Mouse (Mus musculus): ENCODE data around the gene Tmem219. TPM values are rescaled to one million over a fixed set of nuclear protein-coding genes. Genes with fewer than 3 reads are reported as not detected.

Gene Tmem219
- polyA plus RNA-seq (2011; ENCODE audit: insufficient read depth, insufficient read length, low replicate concordance, missing spikeins), result 39.9 and 76.2 TPM in 2 replicates

GRCm38 (mm10) chr7:126922624-126923060 lies at the start of gene Tmem219:
TSS of gene Tmem219 (minus strand) at chr7:126922917.
- H3K4me3 ChIP-seq (replicated peaks; ENCODE audit: control insufficient read depth, low read depth, low read length), result no peak within 1 kb of the TSS
- 71% methylated on average over 5 of the region's 5 CpGs for WGBS
- H3K27ac ChIP-seq (ENCODE audit: control insufficient read depth, insufficient read depth, low read depth, low read length, poor library complexity), result no peak within 1 kb of the TSS
- H3K4me1 ChIP-seq (ENCODE audit: control insufficient read depth, insufficient read depth, low read length), result peaks cover 1% of the 10 kb centered on the region; the same call in 1 of the 2 replicates
- TF ChIP-seq CTCF (IDR thresholded peaks at IDR 0.05; ENCODE audit: control insufficient read depth, insufficient read depth, low read length), result no peak
- no peak for TF ChIP-seq POLR2A (IDR thresholded peaks at IDR 0.05; ENCODE audit: borderline replicate concordance, control insufficient read depth, low read depth, low read length)

GRCm38 (mm10) chr7:126967361-126967760 lies 44.6 kb upstream of the Tmem219 start:
- H3K4me3 ChIP-seq (replicated peaks; ENCODE audit: control insufficient read depth, low read depth, low read length), result no peak overlapping the region
- 78% methylated on average over 6 of the region's 6 CpGs for WGBS
- TF ChIP-seq POLR2A (IDR thresholded peaks at IDR 0.05; ENCODE audit: borderline replicate concordance, control insufficient read depth, low read depth, low read length) (no peak), CTCF (IDR thresholded peaks at IDR 0.05; ENCODE audit: control insufficient read depth, insufficient read depth, low read length) (no peak)
- no peak overlapping the region for H3K27ac ChIP-seq (ENCODE audit: control insufficient read depth, insufficient read depth, low read depth, low read length, poor library complexity)
- H3K4me1 ChIP-seq (ENCODE audit: control insufficient read depth, insufficient read depth, low read length), result no peaks in the 10 kb centered on the region; the same call in 1 of the 2 replicates

- Histone ChIP-seq H3K4me1 (ENCODE audit: control insufficient read depth, insufficient read depth, low read length) (no peaks in the 10 kb centered on the region; the same call in 1 of the 2 replicates), H3K27ac (ENCODE audit: control insufficient read depth, insufficient read depth, low read depth, low read length, poor library complexity) (no peak overlapping the region), H3K4me3 (replicated peaks; ENCODE audit: control insufficient read depth, low read depth, low read length) (no peak overlapping the region)
- WGBS, result 27% methylated on average over 3 of the region's 3 CpGs
- TF ChIP-seq POLR2A (IDR thresholded peaks at IDR 0.05; ENCODE audit: borderline replicate concordance, control insufficient read depth, low read depth, low read length) (no peak), CTCF (IDR thresholded peaks at IDR 0.05; ENCODE audit: control insufficient read depth, insufficient read depth, low read length) (no peak)
Observed at GRCm38 (mm10) chr7:126965568-126965967, 42.9 kb upstream of the Tmem219 start.

- H3K4me1 ChIP-seq (ENCODE audit: control insufficient read depth, insufficient read depth, low read length), result peaks cover 2% of the 10 kb centered on the region
- H3K27ac ChIP-seq (ENCODE audit: control insufficient read depth, insufficient read depth, low read depth, low read length, poor library complexity), result no peak overlapping the region
- TF ChIP-seq CTCF (IDR thresholded peaks at IDR 0.05; ENCODE audit: control insufficient read depth, insufficient read depth, low read length) (peak; percentile 43), POLR2A (IDR thresholded peaks at IDR 0.05; ENCODE audit: borderline replicate concordance, control insufficient read depth, low read depth, low read length) (no peak)
- H3K4me3 ChIP-seq (replicated peaks; ENCODE audit: control insufficient read depth, low read depth, low read length), result no peak overlapping the region
- 32% methylated on average over 19 of the region's 19 CpGs for WGBS
Observed at GRCm38 (mm10) chr7:126963548-126964286, 41.0 kb upstream of the Tmem219 start.

- WGBS, result 82% methylated on average over 4 of the region's 4 CpGs
- Histone ChIP-seq H3K4me3 (replicated peaks; ENCODE audit: control insufficient read depth, low read depth, low read length) (no peak overlapping the region), H3K4me1 (ENCODE audit: control insufficient read depth, insufficient read depth, low read length) (peaks cover 2% of the 10 kb centered on the region), H3K27ac (ENCODE audit: control insufficient read depth, insufficient read depth, low read depth, low read length, poor library complexity) (no peak overlapping the region)
- TF ChIP-seq POLR2A (IDR thresholded peaks at IDR 0.05; ENCODE audit: borderline replicate concordance, control insufficient read depth, low read depth, low read length) (no peak), CTCF (IDR thresholded peaks at IDR 0.05; ENCODE audit: control insufficient read depth, insufficient read depth, low read length) (no peak)
Observed at GRCm38 (mm10) chr7:126961965-126962364, 39.2 kb upstream of the Tmem219 start.

- H3K27ac ChIP-seq (ENCODE audit: control insufficient read depth, insufficient read depth, low read depth, low read length, poor library complexity), result no peak overlapping the region
- no peak overlapping the region for H3K4me3 ChIP-seq (replicated peaks; ENCODE audit: control insufficient read depth, low read depth, low read length)
- no peak for TF ChIP-seq POLR2A (IDR thresholded peaks at IDR 0.05; ENCODE audit: borderline replicate concordance, control insufficient read depth, low read depth, low read length)
- no peak for TF ChIP-seq CTCF (IDR thresholded peaks at IDR 0.05; ENCODE audit: control insufficient read depth, insufficient read depth, low read length)
- WGBS, result 89% methylated on average over 5 of the region's 5 CpGs
- H3K4me1 ChIP-seq (ENCODE audit: control insufficient read depth, insufficient read depth, low read length), result peaks cover 2% of the 10 kb centered on the region
Observed at GRCm38 (mm10) chr7:126961095-126961494, 38.4 kb upstream of the Tmem219 start.

- TF ChIP-seq CTCF (IDR thresholded peaks at IDR 0.05; ENCODE audit: control insufficient read depth, insufficient read depth, low read length) (no peak), POLR2A (IDR thresholded peaks at IDR 0.05; ENCODE audit: borderline replicate concordance, control insufficient read depth, low read depth, low read length) (no peak)
- 46% methylated on average over 9 of the region's 9 CpGs for WGBS
- H3K4me3 ChIP-seq (replicated peaks; ENCODE audit: control insufficient read depth, low read depth, low read length), result no peak overlapping the region
- H3K27ac ChIP-seq (ENCODE audit: control insufficient read depth, insufficient read depth, low read depth, low read length, poor library complexity), result no peak overlapping the region
- peaks cover 2% of the 10 kb centered on the region for H3K4me1 ChIP-seq (ENCODE audit: control insufficient read depth, insufficient read depth, low read length)
Observed at GRCm38 (mm10) chr7:126959780-126960179, 37.1 kb upstream of the Tmem219 start.

GRCm38 (mm10) chr7:126955125-126955524 lies 32.4 kb upstream of the Tmem219 start:
- WGBS, result 22% methylated on average over 3 of the region's 3 CpGs
- TF ChIP-seq POLR2A (IDR thresholded peaks at IDR 0.05; ENCODE audit: borderline replicate concordance, control insufficient read depth, low read depth, low read length) (no peak), CTCF (IDR thresholded peaks at IDR 0.05; ENCODE audit: control insufficient read depth, insufficient read depth, low read length) (no peak)

More at GRCm38 (mm10) chr7:126955125-126955524, 32.4 kb upstream of the Tmem219 start:
- no peak overlapping the region for H3K27ac ChIP-seq (ENCODE audit: control insufficient read depth, insufficient read depth, low read depth, low read length, poor library complexity)
- H3K4me1 ChIP-seq (ENCODE audit: control insufficient read depth, insufficient read depth, low read length), result peaks cover 2% of the 10 kb centered on the region
- H3K4me3 ChIP-seq (replicated peaks; ENCODE audit: control insufficient read depth, low read depth, low read length), result no peak overlapping the region

Measured in bone marrow, adult 2 months (tissue).